Mouse (Mus musculus): ENCODE data around the gene Lrig1.

DNA sequence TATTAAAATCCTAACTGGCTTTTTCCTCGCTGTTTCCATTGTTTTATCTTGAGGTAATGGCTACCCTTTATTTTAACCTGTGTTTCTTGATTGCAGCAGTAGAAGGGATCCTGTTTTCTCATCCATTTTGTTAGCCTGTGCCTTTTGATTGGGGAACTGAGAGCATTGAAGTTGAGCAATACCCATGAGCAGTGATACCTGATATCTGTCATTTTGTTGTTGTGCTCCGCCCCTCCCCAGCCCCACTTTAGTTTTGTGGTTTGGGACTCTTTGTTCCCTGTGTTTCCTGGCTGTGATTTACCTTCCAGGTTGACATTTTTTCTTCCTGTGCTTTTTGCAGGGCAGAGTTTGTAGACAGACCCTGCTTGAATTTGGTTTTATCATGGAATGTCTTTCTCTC lies 131.9 kb downstream of the Lrig1 start:
- TF ChIP-seq CTCF (IDR thresholded peaks at IDR 0.05; ENCODE audit: borderline replicate concordance, control insufficient read depth, extremely low read depth, insufficient read depth, low read length, poor library complexity) (no peak), POLR2A (IDR thresholded peaks at IDR 0.05; ENCODE audit: control insufficient read depth, extremely low read depth, insufficient read depth, low read length, poor library complexity) (no peak)

Measured in thymus, adult 2 months (tissue).